Mouse (Mus musculus) heart, embryonic 13.5 days (tissue): ENCODE results near the gene Rbms3. TPM values are rescaled to one million over a fixed set of nuclear protein-coding genes. Genes with fewer than 3 reads are reported as not detected.

ENCODE experiments used
- ATAC-seq: fragments of 200-750 bp; cut with Nextera tagmentation; 2 replicates; pipeline ENCODE4 v1.8.0; 2017; ENCODE audit warnings: moderate TSS enrichment; ENCODE audit not compliant: insufficient number of reproducible peaks, low FRiP score, low TSS enrichment; ENCODE audit errors: extremely low read depth
- H3K27ac ChIP-seq: fragments of 300-500 bp; sonication (generic); replicated peaks from 2 replicates; pipeline ENCODE4 v1.5.1; 2015; ENCODE audit warnings: moderate library complexity, mild to moderate bottlenecking, inconsistent platforms
- H3K27me3 ChIP-seq: fragments of 300-500 bp; sonication (generic); replicated peaks from 2 replicates; pipeline ENCODE4 v1.6.1; 2015; ENCODE audit warnings: mild to moderate bottlenecking, inconsistent platforms
- H3K36me3 ChIP-seq: fragments of 300-500 bp; sonication (generic); 2 replicates; pipeline ENCODE4 v1.6.1; 2015; ENCODE audit warnings: mild to moderate bottlenecking, inconsistent platforms
- H3K4me1 ChIP-seq: fragments of 300-500 bp; sonication (generic); 2 replicates; pipeline ENCODE4 v1.6.1; 2015; ENCODE audit warnings: inconsistent platforms
- H3K4me2 ChIP-seq: fragments of 300-500 bp; sonication (generic); 2 replicates; pipeline ENCODE4 v1.6.1; 2015; ENCODE audit warnings: inconsistent platforms, mild to moderate bottlenecking, moderate library complexity
- H3K4me3 ChIP-seq: fragments of 300-500 bp; sonication (generic); 2 replicates; pipeline ENCODE4 v1.5.1; 2015; ENCODE audit warnings: moderate library complexity, mild to moderate bottlenecking, inconsistent platforms
- H3K9ac ChIP-seq: fragments of 300-500 bp; sonication (generic); 2 replicates; pipeline ENCODE4 v1.6.1; 2015; ENCODE audit warnings: inconsistent platforms, mild to moderate bottlenecking, moderate library complexity
- H3K9me3 ChIP-seq: fragments of 300-500 bp; sonication (generic); 2 replicates; pipeline ENCODE4 v1.6.1; 2016; ENCODE audit warnings: inconsistent platforms
- WGBS: fragments of 180-500 bp; shearing (Covaris S2); methylation state at CpG from one replicate; pipeline ENCODE4 v1.1.7; 2015; ENCODE audit warnings: mixed read lengths; 5-methylcytosine and 5-hydroxymethylcytosine counted together
- polyA plus RNA-seq: library from polyadenylated mRNA; unstranded; fragments of >200 nt; fragmentation: Nextera tagmentation; extraction: Ambion mirVana; gene quantifications from 2 replicates; pipeline ENCODE4 v1.2.1, GENCODE M21; 2015

Gene Rbms3
- polyA plus RNA-seq, 1 experiment from 2014 or later, result 36.0 TPM

DNA sequence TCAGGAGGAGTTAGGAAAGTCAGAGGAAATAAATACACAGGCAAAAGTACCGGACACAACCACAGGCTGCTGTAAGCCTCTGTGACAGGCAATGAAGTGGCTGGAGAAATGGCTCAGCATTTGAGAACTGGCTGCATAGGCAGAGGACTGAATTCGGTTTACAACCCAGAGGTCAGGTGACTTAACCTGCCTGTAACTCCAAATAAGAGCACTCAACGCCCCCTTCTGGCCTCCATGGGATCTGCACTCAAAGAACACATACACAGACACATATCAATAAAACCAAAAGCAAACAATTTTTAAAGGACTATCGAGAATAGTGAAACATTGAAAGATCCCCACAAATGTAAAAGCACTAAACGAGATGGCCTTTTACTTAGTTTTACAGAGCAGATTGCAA lies 1096.3 kb downstream of the Rbms3 start:
- Histone ChIP-seq H3K4me3 (no peak overlapping the region), H3K9me3 (peaks cover 24% of the 10 kb centered on the region), H3K4me2 (no peak overlapping the region), H3K4me1 (no peaks in the 10 kb centered on the region), H3K36me3 (no peaks in the 10 kb centered on the region), H3K9ac (no peak overlapping the region), H3K27ac (no peak overlapping the region), H3K27me3 (no peaks in the 10 kb centered on the region)
- 77% methylated on average over 5 of the region's 5 CpGs for WGBS
- no peak for ATAC-seq

- Histone ChIP-seq H3K27me3 (no peaks in the 10 kb centered on the region), H3K9ac (no peak overlapping the region), H3K4me1 (no peaks in the 10 kb centered on the region), H3K36me3 (no peaks in the 10 kb centered on the region), H3K9me3 (peaks cover 24% of the 10 kb centered on the region), H3K4me3 (no peak overlapping the region), H3K4me2 (no peak overlapping the region), H3K27ac (no peak overlapping the region)
- WGBS, result 84% methylated on average over 4 of the region's 4 CpGs
- no peak for ATAC-seq
These were observed 1098.6 kb downstream of the Rbms3 start for GRCm38 (mm10) chr9:116531121-116531520.

DNA sequence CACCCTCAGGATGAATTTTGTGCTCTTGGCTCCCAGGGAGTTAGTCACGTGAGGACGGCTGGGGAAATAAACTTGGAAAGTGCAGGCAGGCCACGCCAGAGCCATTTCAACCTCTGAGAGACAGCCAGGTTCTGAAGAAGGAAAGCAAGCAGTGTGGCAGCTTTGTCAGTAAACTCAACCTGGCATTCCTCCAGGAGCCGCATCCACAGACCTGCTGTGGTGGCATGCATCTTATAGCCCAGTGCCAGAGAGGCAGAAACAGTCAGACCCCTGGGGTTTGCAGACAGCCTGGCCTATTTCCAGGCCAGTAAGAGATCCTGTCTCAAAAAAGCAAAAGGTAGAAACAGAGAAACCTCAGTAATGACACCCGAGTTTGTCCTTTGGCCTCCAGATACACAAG lies 1105.3 kb downstream of the Rbms3 start:
- Histone ChIP-seq H3K36me3 (no peaks in the 10 kb centered on the region), H3K27ac (no peak overlapping the region), H3K9ac (no peak overlapping the region), H3K27me3 (no peaks in the 10 kb centered on the region), H3K9me3 (0 out of 2 replicates have a peak, but pooled peaks cover 6% of the 10 kb centered on the region), H3K4me1 (no peaks in the 10 kb centered on the region), H3K4me2 (no peak overlapping the region), H3K4me3 (no peak overlapping the region)
- 59% methylated on average over 5 of the region's 5 CpGs for WGBS
- ATAC-seq, result no peak
